Mouse (Mus musculus) brown adipose tissue, adult 24 weeks (tissue): ENCODE measurements at regions not wholly inside any gene's neighbourhood (a gene's known extent, or its start where the extent isn't known, plus 50 kb on each side); places are given as distances from the start of the nearest gene placed in this dataset.

Experiments
- H3K27ac ChIP-seq: fragments of 200-500 bp; replicated peaks from 2 replicates; pipeline ENCODE4 v1.5.1; 2012; ENCODE audit warnings: low read depth, mild to moderate bottlenecking, low read length
- H3K4me1 ChIP-seq: fragments of 200-500 bp; 2 replicates; pipeline ENCODE4 v1.6.1; 2012; ENCODE audit warnings: low read length, mixed read lengths; ENCODE audit not compliant: control insufficient read depth, insufficient read depth, insufficient read length
- H3K4me3 ChIP-seq: fragments of 200-500 bp; 2 replicates; pipeline ENCODE4 v1.5.1; 2012; ENCODE audit warnings: low read depth, mild to moderate bottlenecking, low read length, moderate library complexity; ENCODE audit not compliant: insufficient read depth

GRCm38 (mm10) chr3:115799981-115800380, 85.1 kb upstream of the S1pr1 start:
- Histone ChIP-seq H3K27ac (no peak overlapping the region), H3K4me1 (peaks cover 9% of the 10 kb centered on the region), H3K4me3 (no peak overlapping the region)

DNA sequence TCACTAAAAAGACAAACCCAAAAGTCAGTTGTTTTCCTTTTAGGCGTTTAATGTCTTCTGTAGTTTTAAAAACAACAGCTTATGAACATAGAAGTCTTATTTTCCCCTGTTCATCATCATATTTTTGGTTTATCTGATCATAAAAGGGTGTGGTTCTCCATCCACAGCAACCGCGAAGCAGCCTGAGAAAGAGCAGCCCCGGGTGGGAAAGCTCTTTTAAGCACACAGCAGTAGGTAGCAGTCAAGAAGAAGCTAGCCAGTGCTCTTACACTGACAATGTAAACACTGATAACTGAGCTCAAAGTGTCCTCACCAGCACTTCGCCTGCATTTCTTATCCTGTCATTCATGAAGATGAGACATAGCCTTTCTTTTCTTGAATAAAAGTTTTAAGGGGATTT, 86.0 kb upstream of the S1pr1 start:
- H3K4me3 ChIP-seq = no peak overlapping the region
- peaks cover 9% of the 10 kb centered on the region for H3K4me1 ChIP-seq
- peak overlapping the region; percentile 55 for H3K27ac ChIP-seq

GRCm38 (mm10) chr3:115801581-115802200, 85.9 kb upstream of the Dph5 start:
- no peak overlapping the region for H3K4me3 ChIP-seq
- peaks cover 9% of the 10 kb centered on the region for H3K4me1 ChIP-seq
- peak overlapping the region; percentile 55 for H3K27ac ChIP-seq

DNA sequence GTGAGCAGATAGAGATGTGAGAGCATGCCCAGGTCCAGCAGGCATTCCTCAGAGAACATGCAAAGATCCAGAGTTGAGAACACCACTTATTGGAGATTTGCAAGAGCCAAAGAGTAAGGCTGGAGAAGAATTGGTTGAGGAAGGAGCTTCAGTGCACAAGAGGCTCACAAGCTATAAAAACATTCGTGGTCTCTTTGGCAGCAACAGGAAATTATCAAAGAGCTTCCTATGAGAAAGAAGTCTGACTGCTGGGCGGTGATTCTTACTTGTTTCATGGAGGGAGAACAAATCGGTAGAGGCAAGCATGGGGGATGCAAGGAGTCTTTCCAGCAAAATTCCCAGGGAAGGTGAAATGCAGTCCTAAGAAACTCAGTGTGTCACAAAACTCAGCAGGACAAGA, 83.0 kb upstream of the Dph5 start:
- H3K4me3 ChIP-seq = no peak overlapping the region
- peaks cover 9% of the 10 kb centered on the region for H3K4me1 ChIP-seq
- H3K27ac ChIP-seq = no peak overlapping the region

DNA sequence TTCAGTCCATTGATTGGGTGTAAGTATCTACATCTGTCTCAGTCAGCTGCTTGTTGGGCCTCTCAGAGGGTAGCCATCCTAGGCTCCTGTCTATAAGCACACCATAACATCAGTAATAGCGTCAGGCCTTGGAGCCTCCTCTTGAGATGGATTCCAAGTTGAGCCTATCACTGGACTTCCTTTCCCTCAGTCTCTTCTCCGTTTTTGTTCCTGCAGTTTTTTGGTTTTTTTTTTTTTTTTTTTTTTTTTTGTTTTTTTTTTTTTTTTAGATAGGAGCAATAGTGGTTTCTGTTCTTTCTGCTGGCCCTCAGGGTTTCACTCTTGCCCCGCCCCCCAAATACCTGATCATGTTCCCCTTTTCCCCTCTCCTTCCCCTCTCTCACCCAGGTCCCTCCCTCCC, 80.6 kb upstream of the Dph5 start:
- no peaks in the 10 kb centered on the region for H3K4me1 ChIP-seq
- H3K27ac ChIP-seq = no peak overlapping the region
- no peak overlapping the region for H3K4me3 ChIP-seq

- H3K27ac ChIP-seq = peak overlapping the region; percentile 100
- H3K4me3 ChIP-seq = no peak overlapping the region
- H3K4me1 ChIP-seq = peaks cover 5% of the 10 kb centered on the region
Measured at GRCm38 (mm10) chr3:115815168-115815567, 72.5 kb upstream of the Dph5 start.

DNA sequence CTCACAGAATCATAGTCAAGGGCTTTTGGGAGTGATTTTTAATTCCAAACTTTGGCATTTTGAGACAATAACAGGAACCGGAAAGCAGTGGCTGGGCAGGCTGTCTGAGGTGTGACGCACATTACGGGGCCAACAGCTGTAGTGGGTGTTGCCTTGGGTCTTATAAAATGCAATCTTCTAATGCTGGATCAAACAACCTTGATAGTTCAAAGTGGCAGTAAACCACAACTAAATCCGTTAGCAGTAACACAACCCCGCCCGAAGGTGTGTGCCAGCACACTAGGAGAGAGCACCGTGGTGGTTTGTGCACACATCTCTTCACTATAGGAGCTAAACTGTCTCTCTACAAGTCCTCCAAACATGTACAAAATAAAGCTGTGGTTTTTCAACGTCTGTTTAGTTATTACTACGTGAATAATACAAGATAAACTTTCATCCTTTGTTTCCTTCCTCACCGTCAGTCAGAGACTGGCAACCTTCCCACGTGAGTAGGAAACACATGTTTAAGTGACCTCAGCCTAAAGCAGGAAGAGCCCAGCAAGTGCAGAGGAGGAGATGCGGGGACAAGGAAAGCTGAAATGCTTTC, 72.0 kb upstream of the Dph5 start:
- Histone ChIP-seq H3K4me1 (peaks cover 5% of the 10 kb centered on the region), H3K4me3 (peak overlapping the region; percentile 34; the same call in 1 of the 2 replicates), H3K27ac (peak overlapping the region; percentile 100)

DNA sequence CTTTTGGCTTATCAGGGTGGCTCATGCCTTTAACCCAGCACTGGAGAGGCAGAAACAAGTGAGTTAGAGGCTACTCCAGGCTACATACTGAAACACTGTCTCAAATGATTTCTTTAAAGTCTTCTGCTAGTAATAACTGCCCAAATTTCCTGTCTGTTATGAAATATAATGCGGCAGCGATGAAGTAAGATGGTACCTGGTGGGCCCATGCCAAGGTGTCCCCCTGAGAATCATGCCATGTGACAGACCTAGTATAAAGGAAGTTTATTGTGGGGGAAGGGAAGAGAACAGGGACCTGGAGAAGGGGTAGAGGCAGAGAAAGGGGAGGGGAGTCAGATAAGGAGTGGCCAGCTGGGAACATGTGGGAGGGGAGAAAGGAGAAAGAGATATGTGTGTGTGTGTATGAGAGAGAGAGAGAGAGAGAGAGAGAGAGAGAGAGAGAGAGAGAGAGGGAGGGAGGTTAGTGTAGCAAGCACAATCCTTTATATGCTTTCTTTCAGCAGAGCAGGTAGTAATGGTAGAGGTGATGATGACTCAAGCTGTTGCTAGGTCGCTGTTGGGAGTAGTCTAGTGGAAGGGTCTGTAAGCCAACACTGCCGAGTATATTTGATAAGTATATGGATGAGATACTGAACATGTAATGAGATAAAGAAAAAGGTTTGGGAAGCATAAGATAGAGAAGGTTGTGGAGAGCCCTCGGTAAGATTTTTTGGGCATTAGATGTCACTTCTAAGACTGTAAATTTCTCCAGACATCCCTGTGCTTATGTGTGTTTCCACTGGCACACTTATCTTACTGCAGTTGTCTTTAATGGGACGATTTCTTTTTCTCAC, 71.1 kb upstream of the Dph5 start:
- no peak overlapping the region for H3K4me3 ChIP-seq
- peaks cover 5% of the 10 kb centered on the region for H3K4me1 ChIP-seq
- peak overlapping the region; percentile 100 for H3K27ac ChIP-seq

DNA sequence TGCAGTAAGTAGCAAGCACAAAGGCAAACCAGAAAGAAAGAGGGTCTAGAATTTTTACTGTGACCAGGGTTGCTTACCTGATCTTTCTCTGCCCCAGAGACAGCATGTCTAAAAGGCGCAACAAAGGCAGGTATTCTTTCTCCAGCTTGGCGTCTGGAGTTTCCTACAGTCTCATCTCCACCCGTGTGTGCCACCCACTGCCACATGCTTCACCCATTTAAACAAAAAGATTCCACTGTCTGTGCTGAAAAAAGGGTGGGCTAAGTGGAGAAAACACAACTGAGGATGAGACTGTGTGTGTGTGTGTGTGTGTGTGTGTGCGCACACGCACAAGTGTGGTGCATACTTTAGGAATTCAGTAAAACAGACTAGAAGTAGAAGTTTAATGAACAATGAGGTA, 69.9 kb upstream of the Dph5 start:
- Histone ChIP-seq H3K27ac (no peak overlapping the region), H3K4me1 (peaks cover 5% of the 10 kb centered on the region), H3K4me3 (no peak overlapping the region)

- peaks cover 5% of the 10 kb centered on the region for H3K4me1 ChIP-seq
- no peak overlapping the region for H3K4me3 ChIP-seq
- H3K27ac ChIP-seq = no peak overlapping the region
Measured at GRCm38 (mm10) chr3:115818734-115819133, 68.9 kb upstream of the Dph5 start.

GRCm38 (mm10) chr3:115819401-115820138, 68.1 kb upstream of the Dph5 start:
- Histone ChIP-seq H3K4me3 (no peak overlapping the region), H3K27ac (no peak overlapping the region)

GRCm38 (mm10) chr3:115820139-115820481, 67.5 kb upstream of the Dph5 start:
- peaks cover 2% of the 10 kb centered on the region for H3K4me1 ChIP-seq
- no peak overlapping the region for H3K4me3 ChIP-seq
- no peak overlapping the region for H3K27ac ChIP-seq

More at GRCm38 (mm10) chr3:115819401-115820138, 68.1 kb upstream of the Dph5 start:
- H3K4me1 ChIP-seq = peaks cover 5% of the 10 kb centered on the region

GRCm38 (mm10) chr3:115821627-115822026, 66.0 kb upstream of the Dph5 start:
- Histone ChIP-seq H3K27ac (no peak overlapping the region), H3K4me1 (no peaks in the 10 kb centered on the region), H3K4me3 (no peak overlapping the region)

- Histone ChIP-seq H3K4me3 (no peak overlapping the region), H3K27ac (no peak overlapping the region), H3K4me1 (no peaks in the 10 kb centered on the region)
Measured at GRCm38 (mm10) chr3:115822491-115822890, 65.1 kb upstream of the Dph5 start.

DNA sequence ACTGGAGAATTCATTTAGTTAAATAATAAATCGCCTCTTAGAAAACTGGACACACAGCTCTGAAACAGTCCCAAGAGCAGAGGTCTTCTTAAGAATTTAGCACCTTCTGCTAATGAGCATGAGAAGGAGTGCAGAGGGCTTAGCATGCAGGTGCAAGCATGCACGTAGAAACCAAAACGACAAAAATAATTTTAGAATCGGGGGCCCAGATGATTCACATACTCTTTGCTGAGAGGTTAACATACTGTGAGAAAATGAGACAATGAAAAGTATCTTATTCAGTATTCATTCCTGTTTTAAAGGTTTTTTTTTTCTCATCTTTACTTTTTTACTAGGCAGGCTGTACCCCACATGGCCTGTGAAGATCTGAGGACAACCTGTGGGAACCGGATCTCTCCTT, 63.9 kb upstream of the Dph5 start:
- Histone ChIP-seq H3K4me1 (no peaks in the 10 kb centered on the region), H3K27ac (no peak overlapping the region), H3K4me3 (no peak overlapping the region)
